Mouse (Mus musculus): Measurements from ENCODE around the gene Dnah9. TPM values are rescaled to one million over a fixed set of nuclear protein-coding genes. Genes with fewer than 3 reads are reported as not detected.

Dnah9 gene
- total and polyA plus RNA-seq, 3 experiments, result 0.01 TPM; not detected in 2

- Histone ChIP-seq H3K9me3 (replicated peaks; ENCODE audit: insufficient read depth, low read length) (no peaks in the 10 kb centered on the region; the same call in 1 of the 2 replicates), H3K4me3 (ENCODE audit: control insufficient read depth in 1 of 2, insufficient read depth in 1 of 2, low read depth in 2 of 2, low read length in 2 of 2) (no peak overlapping the region), H3K27ac (ENCODE audit: control insufficient read depth, low read depth, low read length) (no peak overlapping the region), H3K36me3 (ENCODE audit: control insufficient read depth in 1 of 2, insufficient read depth in 2 of 2, low read length in 2 of 2) (no peaks in the 10 kb centered on the region), H3K9ac (ENCODE audit: control insufficient read depth, low read depth, low read length, poor library complexity, severe bottlenecking) (no peak overlapping the region), H3K4me1 (ENCODE audit: control insufficient read depth in 1 of 2, insufficient read depth in 2 of 2, low read length in 2 of 2) (no peaks in the 10 kb centered on the region), H3K27me3 (ENCODE audit: control insufficient read depth in 1 of 2, insufficient read depth in 2 of 2, low read length in 2 of 2) (no peaks in the 10 kb centered on the region), H3K79me2 (ENCODE audit: control insufficient read depth, insufficient read depth, low read length, poor library complexity) (no peaks in the 10 kb centered on the region)
- TF ChIP-seq E2F4 (IDR thresholded peaks at IDR 0.05; ENCODE audit: borderline replicate concordance, low read depth, low read length), result no peak
- TF ChIP-seq ZNF384 (IDR thresholded peaks at IDR 0.05; ENCODE audit: low read depth, low read length), result no peak
- no peak for TF ChIP-seq ETS1 (IDR thresholded peaks at IDR 0.05; ENCODE audit: low read depth, low read length)
- no peak for TF ChIP-seq SIN3A (IDR thresholded peaks at IDR 0.05; ENCODE audit: low read length)
- TF ChIP-seq POLR2A (IDR thresholded peaks at IDR 0.05; ENCODE audit: control insufficient read depth in 1 of 2, insufficient read depth in 1 of 2, low read depth in 1 of 2, low read length in 2 of 2, poor library complexity in 1 of 2), result no peak
- TF ChIP-seq MEF2A (IDR thresholded peaks at IDR 0.05; ENCODE audit: extremely low read depth, insufficient replicate concordance, low read depth, low read length, poor library complexity, severe bottlenecking), result no peak
- no peak for TF ChIP-seq RCOR1 (IDR thresholded peaks at IDR 0.05; ENCODE audit: low read depth, low read length)
- no peak for TF ChIP-seq TAL1 (IDR thresholded peaks at IDR 0.05; ENCODE audit: low read length)
- no peak for TF ChIP-seq MXI1 (IDR thresholded peaks at IDR 0.05; ENCODE audit: low read depth, low read length)
- TF ChIP-seq SMC3 (IDR thresholded peaks at IDR 0.05; ENCODE audit: low read depth, low read length), result no peak
- TF ChIP-seq RAD21 (IDR thresholded peaks at IDR 0.05; ENCODE audit: low read depth, low read length), result no peak
- TF ChIP-seq EP300 (IDR thresholded peaks at IDR 0.05; ENCODE audit: low read depth in 1 of 2, low read length in 2 of 2), result no peak
- no peak for TF ChIP-seq CTCF (IDR thresholded peaks at IDR 0.05 in 2 of 3, conservative IDR thresholded peaks at IDR 0.05 in 1 of 3; ENCODE audit: control insufficient read depth in 1 of 3, insufficient read depth in 1 of 3, low read depth in 2 of 3, low read length in 3 of 3, poor library complexity in 1 of 3, severe bottlenecking in 1 of 3)
- no peak for DNase-seq (ENCODE audit: low read depth, low spot score)
Measured at GRCm38 (mm10) chr11:65927962-65928361, 240.4 kb downstream of the Dnah9 start.

- H3K9ac ChIP-seq (ENCODE audit: control insufficient read depth, low read depth, low read length, poor library complexity, severe bottlenecking), result no peak overlapping the region
- no peaks in the 10 kb centered on the region for H3K36me3 ChIP-seq (ENCODE audit: control insufficient read depth in 1 of 2, insufficient read depth in 2 of 2, low read length in 2 of 2)
- no peaks in the 10 kb centered on the region for H3K4me1 ChIP-seq (ENCODE audit: control insufficient read depth in 1 of 2, insufficient read depth in 2 of 2, low read length in 2 of 2)
- no peaks in the 10 kb centered on the region for H3K79me2 ChIP-seq (ENCODE audit: control insufficient read depth, insufficient read depth, low read length, poor library complexity)
- H3K27me3 ChIP-seq (ENCODE audit: control insufficient read depth in 1 of 2, insufficient read depth in 2 of 2, low read length in 2 of 2), result no peaks in the 10 kb centered on the region
- DNase-seq (ENCODE audit: low read depth, low spot score), result no peak
- no peak for TF ChIP-seq MAX (IDR thresholded peaks at IDR 0.05; ENCODE audit: low read length)
- no peak for TF ChIP-seq POLR2AphosphoS5 (IDR thresholded peaks at IDR 0.05; ENCODE audit: borderline replicate concordance, low read depth, low read length)
- no peak for TF ChIP-seq TAL1 (IDR thresholded peaks at IDR 0.05; ENCODE audit: low read length)
- TF ChIP-seq USF2 (IDR thresholded peaks at IDR 0.05; ENCODE audit: borderline replicate concordance in 1 of 2, insufficient read depth in 1 of 2, low read depth in 1 of 2, low read length in 2 of 2), result no peak
- no peak for TF ChIP-seq ETS1 (IDR thresholded peaks at IDR 0.05; ENCODE audit: low read depth, low read length)
- TF ChIP-seq USF1 (IDR thresholded peaks at IDR 0.05; ENCODE audit: low read depth, low read length), result no peak
- no peak for TF ChIP-seq GABPA (IDR thresholded peaks at IDR 0.05; ENCODE audit: low read depth, low read length)
- TF ChIP-seq ZMIZ1 (IDR thresholded peaks at IDR 0.05; ENCODE audit: low read depth, low read length), result no peak
- TF ChIP-seq CHD1 (IDR thresholded peaks at IDR 0.05; ENCODE audit: low read depth, low read length), result no peak
- no peak for TF ChIP-seq RAD21 (IDR thresholded peaks at IDR 0.05; ENCODE audit: low read depth, low read length)
- TF ChIP-seq E2F4 (IDR thresholded peaks at IDR 0.05; ENCODE audit: borderline replicate concordance, low read depth, low read length), result no peak
- no peak for TF ChIP-seq MAZ (IDR thresholded peaks at IDR 0.05; ENCODE audit: low read depth, low read length)
- no peak for TF ChIP-seq MYC (IDR thresholded peaks at IDR 0.05; ENCODE audit: low read depth, low read length)
- no peak overlapping the region for H3K27ac ChIP-seq (ENCODE audit: control insufficient read depth, low read depth, low read length)
- no peaks in the 10 kb centered on the region for H3K9me3 ChIP-seq (replicated peaks; ENCODE audit: insufficient read depth, low read length)
- H3K4me3 ChIP-seq (ENCODE audit: control insufficient read depth in 1 of 2, insufficient read depth in 1 of 2, low read depth in 2 of 2, low read length in 2 of 2), result no peak overlapping the region
Measured at GRCm38 (mm10) chr11:65918480-65919236, 249.7 kb downstream of the Dnah9 start.
